Mouse (Mus musculus): ENCODE results near the gene Stac3.

GRCm38 (mm10) chr10:127520714-127521357 lies 19.4 kb downstream of the Stac3 start:
- TF ChIP-seq CTCF (IDR thresholded peaks at IDR 0.05; ENCODE audit: low read depth) (no peak), EP300 (IDR thresholded peaks at IDR 0.05; ENCODE audit: low read depth) (no peak)

Data from liver, embryonic 14.5 days (tissue).